18 mouse cellular contexts compared by ENCODE assay signal in the genomic region with DNA sequence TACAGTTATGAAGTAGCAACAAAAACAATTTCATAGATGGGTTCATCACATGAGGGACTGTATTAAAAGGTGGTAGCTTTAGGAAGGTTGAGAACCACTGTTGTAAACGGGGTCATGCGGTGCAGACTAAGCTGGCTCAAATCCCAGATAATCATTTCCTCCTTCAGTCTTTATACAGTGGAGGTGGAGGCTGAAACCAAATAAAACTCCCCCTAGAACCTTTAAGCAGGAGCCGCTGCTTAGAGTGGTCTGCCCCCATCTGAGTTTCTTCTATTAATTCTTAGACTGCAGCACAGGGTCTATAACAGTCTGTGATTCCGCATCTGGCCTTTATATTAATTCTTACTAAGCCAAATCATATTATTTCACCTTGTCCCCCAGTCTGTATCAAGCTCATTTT.
"Had no signal": no experiment of that assay in that cellular context is flagged by ENCODE, and none has a peak within 500 bp of the region (broad histone marks: within the 10 kb centered on the region; RNA-seq: fewer than 3 reads in every experiment).

No protein-coding gene starts in this region.

- ATAC-seq: midbrain, embryonic 16.5 days had no signal

- H3K36me3 ChIP-seq: lung, embryonic 15.5 days; midbrain, embryonic 10.5 days; midbrain, embryonic 12.5 days; neural tube, embryonic 13.5 days; neural tube, embryonic 15.5 days had no signal

- H3K9me3 ChIP-seq: lung, embryonic 15.5 days; midbrain, embryonic 10.5 days; midbrain, embryonic 12.5 days; neural tube, embryonic 13.5 days; neural tube, embryonic 15.5 days had no signal

- H3K4me3 ChIP-seq: lung, embryonic 15.5 days; midbrain, embryonic 10.5 days; midbrain, embryonic 12.5 days; myocyte; neural tube, embryonic 13.5 days; neural tube, embryonic 15.5 days had no signal

- DNase-seq: lung, adult 18-20 months; lung, postnatal 10 days; lung, postnatal 4 days; midbrain, embryonic 14.5 days; right cerebral cortex, adult 18-20 months; right cerebral cortex, postnatal 25 days; right cerebral cortex, postnatal 4 days; spleen, adult 18-20 months; thymus, adult 18-20 months; thymus, postnatal 14 days; thymus, postnatal 36 days had no signal

- H3K9ac ChIP-seq: lung, embryonic 15.5 days; midbrain, embryonic 12.5 days; neural tube, embryonic 13.5 days; neural tube, embryonic 15.5 days had no signal

- H3K27me3 ChIP-seq: lung, embryonic 15.5 days; midbrain, embryonic 12.5 days; neural tube, embryonic 13.5 days; neural tube, embryonic 15.5 days had no signal

- H3K27ac ChIP-seq: lung, embryonic 15.5 days; midbrain, embryonic 10.5 days; midbrain, embryonic 12.5 days; neural tube, embryonic 13.5 days; neural tube, embryonic 15.5 days had no signal

- H3K4me2 ChIP-seq: lung, embryonic 15.5 days; midbrain, embryonic 12.5 days; neural tube, embryonic 13.5 days; neural tube, embryonic 15.5 days had no signal

- H3K4me1 ChIP-seq: neural tube, embryonic 15.5 days had no signal
